Mouse (Mus musculus) liver, adult 10 weeks (tissue): ENCODE data around the gene Slc17a5. TPM values are rescaled to one million over a fixed set of nuclear protein-coding genes. Genes with fewer than 3 reads are reported as not detected.

ENCODE experiments used
- polyA plus RNA-seq: library from polyadenylated mRNA; stranded (reverse); fragments of 350-450 nt; fragmentation: Illumina TruSeq; extraction: RNeasy Lipid Tissue Mini Kit (QIAGEN cat#74804); gene quantifications from one replicate; pipeline ENCODE4 v1.2.3, GENCODE M21; 2014; ENCODE audit warnings: low read depth, low replicate concordance

Slc17a5 gene
- 20.1 TPM for polyA plus RNA-seq

GRCm38 (mm10) chr9:78587914-78588313, at the start of gene Slc17a5:
Gene Slc17a5, minus strand, starts transcription at chr9:78588041.

GRCm38 (mm10) chr9:78615401-78616021, 27.7 kb upstream of the Slc17a5 start, which contains the start of gene Cd109:
Gene Cd109, plus strand, starts transcription at chr9:78615546.

GRCm38 (mm10) chr9:78488890-78489420, 98.9 kb downstream of the Slc17a5 start, which contains the start of gene Eef1a1:
Gene Eef1a1, minus strand, starts transcription at chr9:78489151.

Other genes starting within 250 kb of the Slc17a5 start
- gene Gsta2, start 232.3 kb downstream of the Slc17a5 start, polyA plus RNA-seq = 236 TPM
- not detected for gene Dppa5a, start 219.9 kb downstream of the Slc17a5 start, polyA plus RNA-seq
- not detected for gene Ooep, start 209.3 kb downstream of the Slc17a5 start, polyA plus RNA-seq
- gene Ddx43, start 192.3 kb downstream of the Slc17a5 start, polyA plus RNA-seq = not detected
- 0.45 TPM for gene Cgas, start 144.8 kb downstream of the Slc17a5 start, polyA plus RNA-seq
- 15.4 TPM for gene Mto1, start 139.8 kb downstream of the Slc17a5 start, polyA plus RNA-seq
- not detected for gene Gm17324, start 139.3 kb downstream of the Slc17a5 start, polyA plus RNA-seq
- 3,578 TPM for gene Eef1a1, start 98.9 kb downstream of the Slc17a5 start, polyA plus RNA-seq
- not detected for gene Cd109, start 27.5 kb upstream of the Slc17a5 start, polyA plus RNA-seq